Mouse (Mus musculus) C2C12 (cell line): Measurements from ENCODE around the gene Snrnp35.
A peak's percentile ranks its signal among the peaks of the same experiment; 100 is the strongest.

Experiments
- CTCF ChIP-seq: IDR thresholded peaks from one replicate; pipeline ENCODE4 v1.5.1; 2011; ENCODE audit not compliant: control insufficient read depth, insufficient read depth, insufficient read length
- FOSL1 ChIP-seq: IDR thresholded peaks from one replicate; pipeline ENCODE4 v1.8.0; 2011; ENCODE audit warnings: mild to moderate bottlenecking, low read length; ENCODE audit not compliant: poor library complexity, insufficient read depth, severe bottlenecking
- MAX ChIP-seq: IDR thresholded peaks from one replicate; pipeline ENCODE4 v1.6.1; 2011; ENCODE audit warnings: mild to moderate bottlenecking, control low read depth
- MYOG ChIP-seq: IDR thresholded peaks from one replicate; pipeline ENCODE4 v1.6.1; 2011; ENCODE audit not compliant: control insufficient read depth, insufficient read length; ENCODE audit errors: extremely low read depth
- USF1 ChIP-seq: IDR thresholded peaks from one replicate; pipeline ENCODE4 v1.6.1; 2011; ENCODE audit warnings: low read depth, mild to moderate bottlenecking, control low read depth, moderate library complexity

DNA sequence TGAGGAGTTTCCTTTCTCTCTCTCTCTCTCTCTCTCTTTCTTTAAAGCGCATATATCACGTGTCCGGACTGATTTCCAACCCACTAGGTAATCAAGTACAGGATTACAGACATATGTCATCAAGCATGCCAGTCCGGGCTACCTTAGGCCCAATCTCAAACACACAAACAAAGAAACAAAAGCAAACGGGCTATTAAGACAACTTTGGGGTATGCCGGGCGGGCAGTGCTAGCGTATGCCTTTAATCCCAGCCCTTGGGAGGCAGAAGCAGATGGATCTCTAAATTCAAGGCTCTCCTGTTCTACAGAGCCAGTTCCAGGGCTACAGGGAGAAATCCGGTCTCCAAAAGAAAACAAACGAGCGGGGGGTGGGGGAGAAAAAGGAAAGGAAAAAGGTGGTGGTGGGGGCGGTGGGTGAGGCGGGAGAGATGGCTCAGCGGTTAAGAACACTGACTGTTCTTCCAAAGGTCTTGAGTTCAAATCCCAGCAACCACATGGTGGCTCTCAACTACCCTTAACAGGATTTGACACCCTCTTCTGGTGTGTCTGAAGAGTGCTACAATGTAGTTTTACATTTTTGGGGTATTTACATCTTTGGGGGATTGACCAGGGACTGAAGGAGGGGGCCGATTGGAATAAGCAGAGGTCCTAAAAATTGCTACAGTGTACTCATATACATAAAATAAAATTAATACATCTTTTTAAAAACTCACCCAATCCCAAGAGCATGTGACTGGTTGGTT lies 892 bp downstream of the Snrnp35 start:
- no peak for TF ChIP-seq CTCF
- no peak for TF ChIP-seq MAX
- TF ChIP-seq USF1: peak; percentile 62
- TF ChIP-seq FOSL1: no peak
- TF ChIP-seq MYOG: no peak
